Mouse (Mus musculus) ES-Bruce4 (cell line): ENCODE results near the gene Agpat3.

Experiments used
- CTCF ChIP-seq: IDR thresholded peaks from one replicate; pipeline ENCODE4 v1.8.1; 2011; ENCODE audit warnings: low read depth, low read length
- POLR2A ChIP-seq: IDR thresholded peaks from one replicate; pipeline ENCODE4 v1.8.1; 2011; ENCODE audit warnings: low read length; ENCODE audit not compliant: insufficient read depth

GRCm38 (mm10) chr10:78372681-78373668 lies 20.7 kb upstream of the Agpat3 start:
- TF ChIP-seq CTCF (no peak), POLR2A (no peak)
